Mouse (Mus musculus) megakaryocyte-erythroid progenitor cell, adult 5 weeks (primary cell): ENCODE data around the gene Il22. TPM values are rescaled to one million over a fixed set of nuclear protein-coding genes. Genes with fewer than 3 reads are reported as not detected.

Experiments
- polyA plus RNA-seq: library from polyadenylated mRNA; stranded (reverse); fragments of >175 nt; gene quantifications from 2 replicates; pipeline ENCODE4 v1.2.3, GENCODE M21; 2012

Gene Il22
- polyA plus RNA-seq = not detected in 2 replicates

GRCm38 (mm10) chr10:118204642-118205041 lies at the start of gene Il22:
Gene Il22 (plus strand): TSS chr10:118204942.

GRCm38 (mm10) chr10:118240680-118241079 lies 35.9 kb downstream of the Il22 start, which contains the start of gene Gm32717:
Gene Gm32717 (minus strand): TSS chr10:118240780.

GRCm38 (mm10) chr10:118258388-118258787 lies 53.6 kb downstream of the Il22 start, which contains the start of gene Gm32802:
Gene Gm32802 (plus strand): TSS chr10:118258688.

Other genes starting within 250 kb of the Il22 start
- 13.0 and 24.8 TPM in 2 replicates for gene Mdm1, start 63.1 kb upstream of the Il22 start, polyA plus RNA-seq
- gene Gm32717, start 35.8 kb downstream of the Il22 start, polyA plus RNA-seq = not detected in 2 replicates
- gene Gm32802, start 53.7 kb downstream of the Il22 start, polyA plus RNA-seq = not detected in 2 replicates
- gene Iltifb, start 90.1 kb downstream of the Il22 start, polyA plus RNA-seq = not detected in 2 replicates
- gene Gm9040, start 122.0 kb downstream of the Il22 start, polyA plus RNA-seq = not detected in 2 replicates
- gene Gm9044, start 127.5 kb downstream of the Il22 start, polyA plus RNA-seq = not detected in 2 replicates
- not detected in 2 replicates for gene Gm9045, start 132.9 kb downstream of the Il22 start, polyA plus RNA-seq
- gene Gm9046, start 138.3 kb downstream of the Il22 start, polyA plus RNA-seq = not detected in 2 replicates
- not detected in 2 replicates for gene Gm9048, start 143.7 kb downstream of the Il22 start, polyA plus RNA-seq
- gene Gm9049, start 149.2 kb downstream of the Il22 start, polyA plus RNA-seq = not detected in 2 replicates
- gene Ifng, start 236.1 kb downstream of the Il22 start, polyA plus RNA-seq = 0.14 and 0.22 TPM in 2 replicates